Comparison of ENCODE assay signal across 21 mouse cellular contexts in the genomic region with DNA sequence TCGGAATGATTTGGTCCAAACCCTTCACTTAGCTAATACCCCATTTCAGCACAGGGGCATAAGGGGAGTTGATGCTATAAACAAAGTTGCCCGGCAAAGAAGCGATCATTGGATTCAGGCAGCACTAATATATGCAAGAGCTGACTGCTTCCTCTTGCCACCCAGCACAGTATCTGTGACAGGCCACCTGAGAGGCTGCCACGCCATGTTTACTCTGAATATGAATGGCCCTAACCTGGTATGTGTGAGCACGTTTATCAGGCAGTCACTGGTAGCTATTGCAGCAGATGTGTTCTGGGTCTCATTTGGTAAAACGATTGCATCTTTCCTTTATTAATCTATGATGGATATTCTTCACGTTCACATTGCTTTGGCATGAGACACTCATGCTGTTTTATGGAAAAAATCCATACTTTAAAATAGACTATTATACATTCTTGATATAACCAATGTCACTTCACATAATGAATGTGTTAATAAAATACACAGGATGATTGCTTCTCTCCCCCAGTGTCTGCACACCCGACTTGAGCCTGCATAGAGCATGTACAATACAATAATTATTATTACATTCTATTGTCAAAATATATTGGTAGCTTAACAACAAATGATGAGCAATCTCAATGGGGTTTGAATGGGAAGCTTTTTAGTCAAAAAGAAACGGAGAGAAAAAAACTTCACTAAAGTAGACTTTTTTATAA.
DNase-seq lines count a peak whose midpoint lies in the region; ATAC-seq lines count a peak whose summit lies in the region.
"Had no signal": no experiment of that assay in that cellular context is flagged by ENCODE, and none has a peak within 500 bp of the region (broad histone marks: within the 10 kb centered on the region; RNA-seq: fewer than 3 reads in every experiment).

No protein-coding gene starts in this region.

- 56% methylated on average over 9 of the region's 9 CpGs for WGBS in forebrain, embryonic 12.5 days
- WGBS in forebrain, embryonic 11.5 days, result 60% methylated on average over 9 of the region's 9 CpGs
- WGBS in neural tube, embryonic 13.5 days, result 62% methylated on average over 9 of the region's 9 CpGs

- no peaks in the 10 kb centered on the region for H3K36me3 ChIP-seq in forebrain, embryonic 12.5 days (replicated peaks)
- H3K36me3 ChIP-seq in forebrain, embryonic 11.5 days (ENCODE audit: control insufficient read depth, insufficient read depth, low read length), result no peaks in the 10 kb centered on the region
- H3K36me3 ChIP-seq in megakaryocyte, embryonic 14.5 days (replicated peaks; ENCODE audit: low read length), result no peaks in the 10 kb centered on the region
- H3K36me3 ChIP-seq in neural tube, embryonic 13.5 days, result no peaks in the 10 kb centered on the region
- H3K36me3 ChIP-seq: embryonic facial prominence, embryonic 13.5 days; G1E; heart, embryonic 12.5 days; hindbrain, embryonic 12.5 days had no signal

- no peak for DNase-seq in forebrain, embryonic 11.5 days (ENCODE audit: low spot score)
- no peak for DNase-seq in neural tube, embryonic 10.5 days (ENCODE audit: extremely low spot score, low spot score)
- DNase-seq in right cerebral cortex, postnatal 14 days, result no peak
- DNase-seq: adrenal gland, postnatal 10 days; B cell, adult 2 months; cerebellum, adult 18-20 months; cerebellum, adult 9-11 months; cerebellum, postnatal 36 days; gastrocnemius, adult 2 months; gastrocnemius, postnatal 25 days had no signal

- H3K4me3 ChIP-seq in forebrain, embryonic 12.5 days (replicated peaks), result no peak overlapping the region
- H3K4me3 ChIP-seq in forebrain, embryonic 11.5 days (ENCODE audit: low read depth, low read length), result no peak overlapping the region
- peak overlapping the region; percentile 24 for H3K4me3 ChIP-seq in megakaryocyte, embryonic 14.5 days (replicated peaks)
- H3K4me3 ChIP-seq in neural tube, embryonic 13.5 days, result no peak overlapping the region
- H3K4me3 ChIP-seq: embryonic facial prominence, embryonic 13.5 days; gastrocnemius, adult 2 months; heart, embryonic 12.5 days; hindbrain, embryonic 12.5 days had no signal

- no peaks in the 10 kb centered on the region; the same call in 1 of the 2 replicates for H3K4me1 ChIP-seq in forebrain, embryonic 12.5 days
- H3K4me1 ChIP-seq in forebrain, embryonic 11.5 days (replicated peaks; ENCODE audit: control insufficient read depth, insufficient read depth, low read length), result peaks cover 2% of the 10 kb centered on the region; the same call in 1 of the 2 replicates
- H3K4me1 ChIP-seq in megakaryocyte, embryonic 14.5 days, result no peaks in the 10 kb centered on the region
- no peaks in the 10 kb centered on the region for H3K4me1 ChIP-seq in neural tube, embryonic 13.5 days (replicated peaks)
- H3K4me1 ChIP-seq: heart, embryonic 12.5 days had no signal

- no peaks in the 10 kb centered on the region for H3K27me3 ChIP-seq in forebrain, embryonic 12.5 days
- H3K27me3 ChIP-seq in forebrain, embryonic 11.5 days (ENCODE audit: control insufficient read depth, insufficient read depth, low read length), result no peaks in the 10 kb centered on the region
- no peaks in the 10 kb centered on the region for H3K27me3 ChIP-seq in megakaryocyte, embryonic 14.5 days (replicated peaks)
- no peaks in the 10 kb centered on the region for H3K27me3 ChIP-seq in neural tube, embryonic 13.5 days
- H3K27me3 ChIP-seq: embryonic facial prominence, embryonic 13.5 days; heart, embryonic 12.5 days; hindbrain, embryonic 12.5 days had no signal

- no peaks in the 10 kb centered on the region for H3K9me3 ChIP-seq in forebrain, embryonic 12.5 days
- H3K9me3 ChIP-seq in forebrain, embryonic 11.5 days (ENCODE audit: control insufficient read depth, low read length), result no peaks in the 10 kb centered on the region
- peaks cover 8% of the 10 kb centered on the region for H3K9me3 ChIP-seq in megakaryocyte, embryonic 14.5 days
- 0 out of 2 replicates have a peak, but pooled peaks cover 4% of the 10 kb centered on the region for H3K9me3 ChIP-seq in neural tube, embryonic 13.5 days
- H3K9me3 ChIP-seq: embryonic facial prominence, embryonic 13.5 days; heart, embryonic 12.5 days had no signal

- no peak overlapping the region for H3K9ac ChIP-seq in forebrain, embryonic 12.5 days
- no peak overlapping the region for H3K9ac ChIP-seq in forebrain, embryonic 11.5 days (ENCODE audit: low read length)
- no peak overlapping the region for H3K9ac ChIP-seq in neural tube, embryonic 13.5 days
- H3K9ac ChIP-seq: embryonic facial prominence, embryonic 13.5 days; heart, embryonic 12.5 days; hindbrain, embryonic 12.5 days had no signal

- 0 out of 2 replicates have a peak, but pooled peaks have one; percentile 68 for ATAC-seq in forebrain, embryonic 12.5 days (ENCODE audit: low FRiP score)
- ATAC-seq in forebrain, embryonic 11.5 days (replicated peaks; ENCODE audit: low FRiP score), result no peak
- ATAC-seq in megakaryocyte, adult 5-6 weeks (ENCODE audit: poor library complexity, severe bottlenecking), result no peak
- peak; percentile 76 for ATAC-seq in neural tube, embryonic 13.5 days (ENCODE audit: low read depth)
- ATAC-seq: CD4-positive, CD25-positive, alpha-beta regulatory T cell, adult 4 months; forebrain, embryonic 14.5 days; inflammation-experienced regulatory T-cells, adult 6 months had no signal

- no peak overlapping the region for H3K4me2 ChIP-seq in forebrain, embryonic 12.5 days
- no peak overlapping the region for H3K4me2 ChIP-seq in forebrain, embryonic 11.5 days (ENCODE audit: low read depth, low read length, severe bottlenecking)
- no peak overlapping the region for H3K4me2 ChIP-seq in neural tube, embryonic 13.5 days
- H3K4me2 ChIP-seq: embryonic facial prominence, embryonic 13.5 days; heart, embryonic 12.5 days; hindbrain, embryonic 12.5 days had no signal

- H3K27ac ChIP-seq in forebrain, embryonic 12.5 days, result no peak overlapping the region
- H3K27ac ChIP-seq in forebrain, embryonic 11.5 days (ENCODE audit: low read depth, low read length), result no peak overlapping the region
- H3K27ac ChIP-seq in neural tube, embryonic 13.5 days (replicated peaks), result peak overlapping the region; percentile 50; the same call in 1 of the 2 replicates
- H3K27ac ChIP-seq: embryonic facial prominence, embryonic 13.5 days; gastrocnemius, adult 2 months; hindbrain, embryonic 12.5 days had no signal

Comparison
In these comparisons a context has a peak if more than half of its experiments do, and no peak if none do; other contexts are left out.
1. ATAC-seq: peak in forebrain, embryonic 12.5 days (single experiment) and neural tube, embryonic 13.5 days (single experiment); none in forebrain, embryonic 11.5 days (single experiment) and megakaryocyte, adult 5-6 weeks (single experiment).